Mouse (Mus musculus): ENCODE data around the gene Tsnaxip1. TPM values are rescaled to one million over a fixed set of nuclear protein-coding genes. Genes with fewer than 3 reads are reported as not detected.

Tsnaxip1 gene
- not detected for polyA plus RNA-seq (2014; fragmentation: Illumina TruSeq; extraction: RNeasy Lipid Tissue Mini Kit (QIAGEN cat#74804); ENCODE audit: low read depth, low replicate concordance)

GRCm38 (mm10) chr8:105826861-105827848, at the start of gene Tsnaxip1, which contains the start of gene Ranbp10:
Gene Tsnaxip1, plus strand, starts transcription at chr8:105827731.
Gene Ranbp10, minus strand, starts transcription at chr8:105827350.

GRCm38 (mm10) chr8:105853178-105853577, 25.6 kb downstream of the Tsnaxip1 start, which contains the start of gene Cenpt:
Gene Cenpt, minus strand, starts transcription at chr8:105853278.

GRCm38 (mm10) chr8:105854715-105855216, 27.2 kb downstream of the Tsnaxip1 start, which contains the start of gene Thap11:
Gene Thap11, plus strand, starts transcription at chr8:105855132.

GRCm38 (mm10) chr8:105860143-105860981, 32.8 kb downstream of the Tsnaxip1 start, which contains the start of gene Nutf2:
Gene Nutf2, plus strand, starts transcription at chr8:105860580.

GRCm38 (mm10) chr8:105880754-105881520, 53.4 kb downstream of the Tsnaxip1 start, which contains the start of gene Edc4:
Gene Edc4, plus strand, starts transcription at chr8:105880881.

GRCm38 (mm10) chr8:105893339-105893738, 65.8 kb downstream of the Tsnaxip1 start, which contains the start of gene Nrn1l:
Gene Nrn1l, plus strand, starts transcription at chr8:105893567.

Other genes with a start within 250 kb of the Tsnaxip1 start
- gene Ripor1, start 222.5 kb upstream of the Tsnaxip1 start, polyA plus RNA-seq (2014; fragmentation: Illumina TruSeq; extraction: RNeasy Lipid Tissue Mini Kit (QIAGEN cat#74804); ENCODE audit: low read depth, low replicate concordance): 0.98 TPM
- gene Ctcf, start 191.2 kb upstream of the Tsnaxip1 start, polyA plus RNA-seq (2014; fragmentation: Illumina TruSeq; extraction: RNeasy Lipid Tissue Mini Kit (QIAGEN cat#74804); ENCODE audit: low read depth, low replicate concordance): 95.5 TPM
- gene Agrp, start 190.3 kb upstream of the Tsnaxip1 start, polyA plus RNA-seq (2014; fragmentation: Illumina TruSeq; extraction: RNeasy Lipid Tissue Mini Kit (QIAGEN cat#74804); ENCODE audit: low read depth, low replicate concordance): not detected
- gene Carmil2, start 141.5 kb upstream of the Tsnaxip1 start, polyA plus RNA-seq (2014; fragmentation: Illumina TruSeq; extraction: RNeasy Lipid Tissue Mini Kit (QIAGEN cat#74804); ENCODE audit: low read depth, low replicate concordance): 0.50 TPM
- 1.4 TPM for gene Acd, start 126.6 kb upstream of the Tsnaxip1 start, polyA plus RNA-seq (2014; fragmentation: Illumina TruSeq; extraction: RNeasy Lipid Tissue Mini Kit (QIAGEN cat#74804); ENCODE audit: low read depth, low replicate concordance)
- not detected for gene Pard6a, start 126.6 kb upstream of the Tsnaxip1 start, polyA plus RNA-seq (2014; fragmentation: Illumina TruSeq; extraction: RNeasy Lipid Tissue Mini Kit (QIAGEN cat#74804); ENCODE audit: low read depth, low replicate concordance)
- gene 4933405L10Rik, start 120.1 kb upstream of the Tsnaxip1 start, polyA plus RNA-seq (2014; fragmentation: Illumina TruSeq; extraction: RNeasy Lipid Tissue Mini Kit (QIAGEN cat#74804); ENCODE audit: low read depth, low replicate concordance): not detected
- 0.16 TPM for gene Enkd1, start 119.5 kb upstream of the Tsnaxip1 start, polyA plus RNA-seq (2014; fragmentation: Illumina TruSeq; extraction: RNeasy Lipid Tissue Mini Kit (QIAGEN cat#74804); ENCODE audit: low read depth, low replicate concordance)
- 0.16 TPM for gene Gfod2, start 69.1 kb upstream of the Tsnaxip1 start, polyA plus RNA-seq (2014; fragmentation: Illumina TruSeq; extraction: RNeasy Lipid Tissue Mini Kit (QIAGEN cat#74804); ENCODE audit: low read depth, low replicate concordance)
- gene Ranbp10, start 381 bp upstream of the Tsnaxip1 start, polyA plus RNA-seq (2014; fragmentation: Illumina TruSeq; extraction: RNeasy Lipid Tissue Mini Kit (QIAGEN cat#74804); ENCODE audit: low read depth, low replicate concordance): 6.4 TPM
- 0.76 TPM for gene Cenpt, start 25.5 kb downstream of the Tsnaxip1 start, polyA plus RNA-seq (2014; fragmentation: Illumina TruSeq; extraction: RNeasy Lipid Tissue Mini Kit (QIAGEN cat#74804); ENCODE audit: low read depth, low replicate concordance)
- 8.3 TPM for gene Thap11, start 27.4 kb downstream of the Tsnaxip1 start, polyA plus RNA-seq (2014; fragmentation: Illumina TruSeq; extraction: RNeasy Lipid Tissue Mini Kit (QIAGEN cat#74804); ENCODE audit: low read depth, low replicate concordance)
- gene Nutf2, start 32.8 kb downstream of the Tsnaxip1 start, polyA plus RNA-seq (2014; fragmentation: Illumina TruSeq; extraction: RNeasy Lipid Tissue Mini Kit (QIAGEN cat#74804); ENCODE audit: low read depth, low replicate concordance): 47.5 TPM
- 1.4 TPM for gene Edc4, start 53.1 kb downstream of the Tsnaxip1 start, polyA plus RNA-seq (2014; fragmentation: Illumina TruSeq; extraction: RNeasy Lipid Tissue Mini Kit (QIAGEN cat#74804); ENCODE audit: low read depth, low replicate concordance)
- gene Nrn1l, start 65.8 kb downstream of the Tsnaxip1 start, polyA plus RNA-seq (2014; fragmentation: Illumina TruSeq; extraction: RNeasy Lipid Tissue Mini Kit (QIAGEN cat#74804); ENCODE audit: low read depth, low replicate concordance): not detected
- gene Pskh1, start 72.7 kb downstream of the Tsnaxip1 start, polyA plus RNA-seq (2014; fragmentation: Illumina TruSeq; extraction: RNeasy Lipid Tissue Mini Kit (QIAGEN cat#74804); ENCODE audit: low read depth, low replicate concordance): 2.6 TPM
- 1.5 TPM for gene Ctrl, start 106.1 kb downstream of the Tsnaxip1 start, polyA plus RNA-seq (2014; fragmentation: Illumina TruSeq; extraction: RNeasy Lipid Tissue Mini Kit (QIAGEN cat#74804); ENCODE audit: low read depth, low replicate concordance)
- gene Psmb10, start 110.7 kb downstream of the Tsnaxip1 start, polyA plus RNA-seq (2014; fragmentation: Illumina TruSeq; extraction: RNeasy Lipid Tissue Mini Kit (QIAGEN cat#74804); ENCODE audit: low read depth, low replicate concordance): 1.7 TPM
- not detected for gene Lcat, start 115.7 kb downstream of the Tsnaxip1 start, polyA plus RNA-seq (2014; fragmentation: Illumina TruSeq; extraction: RNeasy Lipid Tissue Mini Kit (QIAGEN cat#74804); ENCODE audit: low read depth, low replicate concordance)
- gene Slc12a4, start 138.4 kb downstream of the Tsnaxip1 start, polyA plus RNA-seq (2014; fragmentation: Illumina TruSeq; extraction: RNeasy Lipid Tissue Mini Kit (QIAGEN cat#74804); ENCODE audit: low read depth, low replicate concordance): 1.7 TPM
- not detected for gene Dpep3, start 151.7 kb downstream of the Tsnaxip1 start, polyA plus RNA-seq (2014; fragmentation: Illumina TruSeq; extraction: RNeasy Lipid Tissue Mini Kit (QIAGEN cat#74804); ENCODE audit: low read depth, low replicate concordance)
- gene Dus2, start 163.6 kb downstream of the Tsnaxip1 start, polyA plus RNA-seq (2014; fragmentation: Illumina TruSeq; extraction: RNeasy Lipid Tissue Mini Kit (QIAGEN cat#74804); ENCODE audit: low read depth, low replicate concordance): 1.1 TPM
- gene Dpep2nb, start 178.2 kb downstream of the Tsnaxip1 start, polyA plus RNA-seq (2014; fragmentation: Illumina TruSeq; extraction: RNeasy Lipid Tissue Mini Kit (QIAGEN cat#74804); ENCODE audit: low read depth, low replicate concordance): not detected
- gene Ddx28, start 184.2 kb downstream of the Tsnaxip1 start, polyA plus RNA-seq (2014; fragmentation: Illumina TruSeq; extraction: RNeasy Lipid Tissue Mini Kit (QIAGEN cat#74804); ENCODE audit: low read depth, low replicate concordance): 1.5 TPM
- 87.4 TPM for gene Nfatc3, start 231.1 kb downstream of the Tsnaxip1 start, polyA plus RNA-seq (2014; fragmentation: Illumina TruSeq; extraction: RNeasy Lipid Tissue Mini Kit (QIAGEN cat#74804); ENCODE audit: low read depth, low replicate concordance)

Data from sigmoid colon, adult 10 weeks (tissue).